8 mouse cellular contexts compared by ENCODE assay signal in the genomic region with DNA sequence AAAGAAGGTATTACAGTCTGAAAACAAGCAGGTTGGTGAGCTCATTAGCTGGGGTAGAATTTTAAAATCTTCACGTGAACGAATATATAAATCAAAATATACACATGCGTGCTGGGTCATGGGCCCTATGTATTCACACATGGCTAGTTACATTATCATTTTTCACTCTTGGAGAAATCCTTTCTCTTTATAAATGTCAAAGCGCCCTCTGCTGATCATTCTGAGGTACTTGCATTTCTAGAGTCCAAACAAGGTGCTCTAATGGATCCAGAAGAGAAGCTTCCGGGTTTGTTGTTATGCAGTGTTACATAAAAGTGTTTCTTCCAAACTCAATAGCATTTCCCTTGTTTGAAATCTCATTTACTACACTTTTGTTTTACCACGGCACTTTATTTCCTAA. TPM values are rescaled to one million over a fixed set of nuclear protein-coding genes. Genes with fewer than 3 reads are reported as not detected.
A peak's percentile ranks its signal among the peaks of the same experiment; 100 is the strongest.
DNase-seq lines count a peak whose midpoint lies in the region; ATAC-seq and TF ChIP-seq lines count a peak whose summit lies in the region.

No protein-coding gene starts in this region.

- no peak overlapping the region for H3K9ac ChIP-seq in lung, postnatal 0 days (replicated peaks; ENCODE audit: low read depth)

- H3K4me1 ChIP-seq in lung, postnatal 0 days (ENCODE audit: insufficient read depth, low read depth, low read length) = no peaks in the 10 kb centered on the region

- ATAC-seq in lung, postnatal 0 days = no peak

- H3K27me3 ChIP-seq in lung, postnatal 0 days (replicated peaks; ENCODE audit: insufficient read depth, low read length) = no peaks in the 10 kb centered on the region

- WGBS in lung, postnatal 0 days = 13% methylated on average over 6 of the region's 6 CpGs

- intact Hi-C loops in heart, postnatal 25 days (cut with DNase I) = loop anchor here (10.0 kb wide), 1 partner anchor 286 kb away; no protein-coding TSS in a partner anchor

- TF ChIP-seq EP300 in lung, postnatal 0 days (IDR thresholded peaks at IDR 0.05) = no peak

- no peak overlapping the region for H3K27ac ChIP-seq in lung, postnatal 0 days (ENCODE audit: low read length)

- H3K4me2 ChIP-seq in lung, postnatal 0 days (replicated peaks; ENCODE audit: low read depth, low read length) = no peak overlapping the region

- H3K36me3 ChIP-seq in lung, postnatal 0 days (ENCODE audit: insufficient read depth, low read length) = no peaks in the 10 kb centered on the region

- DNase-seq in heart, postnatal 4 days = peak; percentile 13
- no peak for DNase-seq in heart, postnatal 25 days (ENCODE audit: low spot score)
- DNase-seq in A20 (ENCODE audit: low read depth, low spot score) (peak; percentile 68), MEL-GATA-1-ER (ENCODE audit: extremely low read depth, low read depth) (peak; percentile 57)
- DNase-seq in forelimb bud, embryonic 11.5 days (ENCODE audit: low read depth, low spot score) = peak; percentile 39
- DNase-seq in lung, postnatal 0 days (ENCODE audit: low spot score) = peak; percentile 83
- no peak for DNase-seq in frontal cortex, postnatal 10 days (ENCODE audit: low spot score in 2 of 2)
- DNase-seq in cerebellum, adult 11-12 months = no peak

- H3K4me3 ChIP-seq in lung, postnatal 0 days (ENCODE audit: low read depth, low read length) = no peak overlapping the region

- peak; percentile 70 for TF ChIP-seq CTCF in lung, postnatal 0 days (IDR thresholded peaks at IDR 0.05)

- no peaks in the 10 kb centered on the region for H3K9me3 ChIP-seq in lung, postnatal 0 days (ENCODE audit: low read length)

RNA-seq across cellular contexts. Expression of a gene that starts 15.6 kb away (rescaled TPM):
- total RNA-seq in heart, postnatal 4 days (2021) = 1 to 10 TPM; 3.2 to 4.3 TPM
- total RNA-seq in heart, postnatal 25 days (2021) = 1 to 10 TPM; 4.9 to 6.7 TPM
- 7.5 and 8.7 TPM in 2 replicates for polyA plus RNA-seq in lung, postnatal 0 days (2015; fragmentation: Nextera tagmentation; extraction: Ambion mirVana)

RNA-seq across cellular contexts. Expression of a gene that starts 33.6 kb away (rescaled TPM):
- 10 to 100 TPM; 36.4 to 38.0 TPM for total RNA-seq in heart, postnatal 4 days (2021)
- total RNA-seq in heart, postnatal 25 days (2021) = 10 to 100 TPM; 33.7 to 37.3 TPM
- polyA plus RNA-seq in lung, postnatal 0 days (2015; fragmentation: Nextera tagmentation; extraction: Ambion mirVana) = 4.9 and 5.9 TPM in 2 replicates

RNA-seq across cellular contexts. Expression of a gene that starts 56.6 kb away (rescaled TPM):
- 1 to 10 TPM; 8.1 to 8.2 TPM for total RNA-seq in heart, postnatal 4 days (2021)
- 1 to 10 TPM; 3.7 to 5.9 TPM for total RNA-seq in heart, postnatal 25 days (2021)
- polyA plus RNA-seq in lung, postnatal 0 days (2015; fragmentation: Nextera tagmentation; extraction: Ambion mirVana) = 0.90 and 1.1 TPM in 2 replicates

Comparison
In these comparisons a context has a peak if more than half of its experiments do, and no peak if none do; other contexts are left out.
1. DNase-seq: peak in heart, postnatal 4 days (single experiment), A20 (single experiment), MEL-GATA-1-ER (single experiment), forelimb bud, embryonic 11.5 days (single experiment) and lung, postnatal 0 days (single experiment); none in heart, postnatal 25 days (single experiment), frontal cortex, postnatal 10 days (0 of 2) and cerebellum, adult 11-12 months (single experiment).